Mouse (Mus musculus) brain, embryonic 14.5 days (tissue): ENCODE data around the gene Pi16. TPM values are rescaled to one million over a fixed set of nuclear protein-coding genes. Genes with fewer than 3 reads are reported as not detected.
A peak's percentile ranks its signal among the peaks of the same experiment; 100 is the strongest.
"Not testable (repeated sequence)": the region's sequence is repeated elsewhere in the genome, so short reads cannot be mapped to it uniquely, and the experiment has no call there.

Experiments
- DNase-seq: peaks from one replicate; pipeline ENCODE4 v3.0.0-alpha.2; 2011; ENCODE audit warnings: low read depth
- CTCF ChIP-seq: fragments of 200-500 bp; IDR thresholded peaks from 2 replicates; pipeline ENCODE4 v1.5.1; 2012; ENCODE audit warnings: inconsistent platforms, mild to moderate bottlenecking, moderate library complexity, borderline replicate concordance; ENCODE audit not compliant: insufficient read depth, insufficient read length; ENCODE audit errors: extremely low read depth
- POLR2A ChIP-seq: fragments of 200-500 bp; IDR thresholded peaks from 2 replicates; pipeline ENCODE4 v1.6.1; 2012; ENCODE audit warnings: mild to moderate bottlenecking, inconsistent platforms, borderline replicate concordance; ENCODE audit not compliant: poor library complexity, insufficient read depth, insufficient read length, severe bottlenecking; ENCODE audit errors: extremely low read depth
- polyA plus RNA-seq: library from polyadenylated mRNA; depleted of rRNA; stranded (reverse); fragments of >200 nt; gene quantifications from 2 replicates; pipeline ENCODE4 v1.2.3, GENCODE M21; 2012

Gene Pi16
- polyA plus RNA-seq, 1 experiment, result 2.9 TPM

GRCm38 (mm10) chr17:29347645-29348256 lies 30.3 kb downstream of the Pi16 start, which contains the start of gene Mtch1:
TSS of gene Mtch1 (minus strand) at chr17:29347934.
- TF ChIP-seq POLR2A (peak; percentile 87), CTCF (no peak)
- DNase-seq, result peak; percentile 98

- DNase-seq, result no peak
- TF ChIP-seq CTCF (no peak), POLR2A (no peak)
Observed at GRCm38 (mm10) chr17:29348996-29349395, 31.5 kb downstream of the Pi16 start.

- DNase-seq, result not testable (repeated sequence)
Observed at GRCm38 (mm10) chr17:29351056-29351455, 33.6 kb downstream of the Pi16 start.

- DNase-seq, result peak; percentile 91
- no peak for TF ChIP-seq CTCF
- TF ChIP-seq POLR2A, result no peak
Observed at GRCm38 (mm10) chr17:29355461-29355840, 38.0 kb downstream of the Pi16 start.

- TF ChIP-seq POLR2A, result no peak
- TF ChIP-seq CTCF, result no peak
- peak; percentile 81 for DNase-seq
Observed at GRCm38 (mm10) chr17:29355841-29356478, 38.5 kb downstream of the Pi16 start.

GRCm38 (mm10) chr17:29356479-29356856 lies 39.0 kb downstream of the Pi16 start:
- TF ChIP-seq POLR2A (peak; percentile 20; the same call in 1 of the 2 replicates), CTCF (no peak)
- DNase-seq, result peak; percentile 98

- DNase-seq, result no peak
- TF ChIP-seq CTCF (no peak), POLR2A (no peak)
Observed at GRCm38 (mm10) chr17:29356882-29357281, 39.4 kb downstream of the Pi16 start.

GRCm38 (mm10) chr17:29358928-29359327 lies 41.4 kb downstream of the Pi16 start:
- TF ChIP-seq CTCF (no peak), POLR2A (no peak)
- no peak for DNase-seq

GRCm38 (mm10) chr17:29360761-29361221 lies 43.3 kb downstream of the Pi16 start, which contains the start of gene Fgd2:
TSS of gene Fgd2 (plus strand) at chr17:29360914.
- DNase-seq, result no peak
- TF ChIP-seq CTCF (no peak), POLR2A (no peak)

GRCm38 (mm10) chr17:29361982-29362691 lies 44.7 kb downstream of the Pi16 start:
- no peak for TF ChIP-seq CTCF
- TF ChIP-seq POLR2A, result no peak
- DNase-seq, result no peak

GRCm38 (mm10) chr17:29363109-29363508 lies 45.6 kb downstream of the Pi16 start:
- no peak for DNase-seq
- TF ChIP-seq POLR2A, result no peak
- TF ChIP-seq CTCF, result no peak

GRCm38 (mm10) chr17:29365105-29365621 lies 47.7 kb downstream of the Pi16 start:
- TF ChIP-seq POLR2A (no peak), CTCF (no peak)

GRCm38 (mm10) chr17:29368726-29369125 lies 51.2 kb downstream of the Pi16 start:
- no peak for DNase-seq
- no peak for TF ChIP-seq POLR2A
- no peak for TF ChIP-seq CTCF

More at GRCm38 (mm10) chr17:29365105-29365621, 47.7 kb downstream of the Pi16 start:
- DNase-seq, result no peak
